8 mouse cellular contexts compared by ENCODE assay signal in genomic region chr14:77036226-77037046, GRCm38 (mm10). TPM values are rescaled to one million over a fixed set of nuclear protein-coding genes. Genes with fewer than 3 reads are reported as not detected.
DNase-seq lines count a peak whose midpoint lies in the region; ATAC-seq and TF ChIP-seq lines count a peak whose summit lies in the region.

Gene Ccdc122, plus strand, starts transcription at chr14:77036772.
Gene Lacc1, minus strand, starts transcription at chr14:77036904.

- peak within 1 kb of the TSS; percentile 39 for H3K4me3 ChIP-seq in cerebellum, adult 2 months (replicated peaks; ENCODE audit: insufficient read depth, low read depth, low read length)

- no peak within 1 kb of the TSS for H3K27ac ChIP-seq in cerebellum, adult 2 months (ENCODE audit: insufficient read depth, low read length)

- peak; percentile 86 for DNase-seq in MN1 (ENCODE audit: low spot score)
- DNase-seq in cerebellum, adult 2 months = peak; percentile 32 to 47
- peak; percentile 52 for DNase-seq in forelimb bud, embryonic 11.5 days (ENCODE audit: low read depth, low spot score)
- DNase-seq in layer of hippocampus, postnatal 10 days (ENCODE audit: low spot score in 2 of 2) = peak; percentile 77 to 85
- DNase-seq in lung, postnatal 10 days = peak; percentile 89
- DNase-seq in ovary, postnatal 10 days (ENCODE audit: low spot score) = peak; percentile 63
- peak; percentile 67 to 89 for DNase-seq in thymus, postnatal 10 days (ENCODE audit: low spot score in 2 of 2)

- 2% methylated on average over 86 of the region's 86 CpGs for WGBS in cerebellum, adult 2 months

- no peaks in the 10 kb centered on the region for H3K4me1 ChIP-seq in cerebellum, adult 2 months (ENCODE audit: control insufficient read depth, insufficient read depth, low read length)

- H3K27me3 ChIP-seq in cerebellum, adult 2 months (ENCODE audit: control insufficient read depth, insufficient read depth, low read length) = no peaks in the 10 kb centered on the region; the same call in 1 of the 2 replicates

- ATAC-seq in hematopoietic stem cell, adult 5-6 weeks (replicated peaks in 1 of 2; ENCODE audit: insufficient read depth in 1 of 2, low FRiP score in 2 of 2, low TSS enrichment in 1 of 2, low read depth in 1 of 2, poor library complexity in 2 of 2, severe bottlenecking in 2 of 2) = peak; percentile 72 to 83

- TF ChIP-seq POLR2A in cerebellum, adult 2 months (IDR thresholded peaks at IDR 0.05; ENCODE audit: borderline replicate concordance, insufficient read depth, low read length) = no peak

- no peak for TF ChIP-seq CTCF in cerebellum, adult 2 months (IDR thresholded peaks at IDR 0.05; ENCODE audit: borderline replicate concordance, insufficient read depth, low read depth, low read length)

RNA-seq across cellular contexts. Expression of gene Ccdc122, which starts in this region (rescaled TPM):
- polyA plus RNA-seq in cerebellum, adult 2 months (2012; rRNA removed) = 2.2 and 2.9 TPM in 2 replicates
- total RNA-seq in hematopoietic stem cell, adult 5-6 weeks (2017) = 25.2 and 27.2 TPM in 2 replicates
- 1 to 10 TPM; 1.4 to 1.8 TPM for total RNA-seq in layer of hippocampus, postnatal 10 days (2021)

RNA-seq across cellular contexts. Expression of gene Lacc1, which starts in this region (rescaled TPM):
- polyA plus RNA-seq in cerebellum, adult 2 months (2012; rRNA removed) = 2.9 and 3.2 TPM in 2 replicates
- total RNA-seq in hematopoietic stem cell, adult 5-6 weeks (2017) = 6.7 and 8.0 TPM in 2 replicates
- total RNA-seq in layer of hippocampus, postnatal 10 days (2021) = 1 to 10 TPM; 4.5 to 4.6 TPM
